Mouse (Mus musculus): ENCODE results near the gene Sh3glb2.

The Sh3glb2 gene

GRCm38 (mm10) chr2:30358533-30359531 is at the start of gene Sh3glb2:
Sh3glb2 (minus strand) TSS chr2:30359337.
- peak; percentile 40 for DNase-seq (ENCODE audit: low read depth, low spot score)

GRCm38 (mm10) chr2:30408452-30409100 is 49.4 kb upstream of the Sh3glb2 start:
- DNase-seq (ENCODE audit: low read depth, low spot score), result no peak

DNA sequence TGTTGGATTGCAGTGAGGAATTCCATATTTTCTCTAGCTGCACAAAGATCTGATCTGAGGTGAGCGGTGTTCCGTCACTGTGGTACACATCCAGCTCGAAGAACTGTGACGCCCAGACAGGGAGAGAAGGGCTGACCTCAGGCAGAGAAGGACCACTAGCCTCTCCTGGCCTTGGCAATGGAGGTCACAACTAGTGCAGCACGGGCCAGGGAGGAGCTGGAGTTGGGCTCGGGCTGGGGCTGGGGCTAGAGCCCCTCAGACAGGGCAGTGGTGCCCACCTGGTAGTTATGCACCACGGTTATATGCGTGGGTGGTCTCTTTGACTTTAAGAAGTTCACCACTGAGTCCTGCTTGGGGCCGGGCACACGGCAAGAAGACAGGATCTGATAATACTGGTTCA is 48.6 kb upstream of the Sh3glb2 start:
- no peak for DNase-seq (ENCODE audit: low read depth, low spot score)

DNA sequence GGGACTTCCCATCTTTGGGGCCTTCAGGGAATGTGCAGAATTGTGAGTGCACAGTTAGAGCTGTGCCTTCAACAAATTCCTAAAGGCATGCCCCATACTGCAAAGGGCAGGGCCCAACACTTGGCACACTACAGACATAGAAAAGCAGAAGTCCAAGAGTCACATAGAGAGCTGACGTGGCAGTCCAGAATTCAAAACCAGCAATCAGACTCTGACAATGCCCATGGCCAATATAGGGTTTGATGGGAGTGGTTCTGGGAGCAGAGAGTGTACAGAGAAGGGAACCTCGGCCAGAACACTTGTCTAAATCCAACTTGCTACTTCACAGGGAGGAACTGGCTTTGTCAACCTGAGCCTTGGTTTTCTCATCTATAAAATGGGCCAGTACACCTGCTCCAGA is 48.1 kb upstream of the Sh3glb2 start:
- no peak for DNase-seq (ENCODE audit: low read depth, low spot score)

DNA sequence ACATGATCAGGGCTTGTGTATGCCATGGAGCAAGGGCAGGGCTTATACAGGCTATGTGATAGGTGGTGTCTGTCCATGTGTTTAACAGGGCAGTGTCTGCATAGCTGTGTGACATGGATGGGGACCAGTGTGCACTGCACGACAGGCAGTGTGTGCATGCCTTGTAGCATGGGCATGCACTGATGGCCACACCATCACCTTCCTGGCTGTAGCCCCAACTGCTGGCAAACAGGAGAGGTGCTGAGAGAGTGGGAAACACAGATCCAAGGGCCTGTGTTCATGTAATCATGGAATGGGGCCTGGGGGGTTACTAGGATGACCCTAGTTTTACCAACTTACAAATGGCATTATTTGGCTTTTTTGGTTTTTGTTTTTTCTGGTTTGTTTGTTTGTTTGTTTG is 44.7 kb upstream of the Sh3glb2 start:
- no peak for DNase-seq (ENCODE audit: low read depth, low spot score)

DNA sequence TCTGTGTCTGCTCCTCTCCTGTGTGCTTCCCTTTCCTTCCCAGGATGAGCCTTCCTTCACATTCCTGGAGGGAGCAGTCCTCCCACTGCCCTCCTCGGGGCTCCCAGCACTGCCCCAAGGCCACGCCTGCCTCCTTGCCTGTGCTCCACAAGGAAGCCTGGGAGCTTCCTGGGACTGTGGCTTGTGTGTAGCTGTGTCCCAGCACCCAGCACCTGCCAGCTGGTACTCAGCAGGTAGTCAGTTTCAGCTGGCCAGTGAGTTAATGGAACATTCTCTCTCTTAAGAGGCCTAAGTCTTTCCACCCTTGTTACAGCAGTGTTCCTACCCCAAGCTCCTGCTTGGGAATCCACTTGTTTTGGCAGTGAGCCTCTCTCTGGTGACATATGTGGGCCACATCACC is 43.7 kb upstream of the Sh3glb2 start:
- no peak for DNase-seq (ENCODE audit: low read depth, low spot score)

GRCm38 (mm10) chr2:30402351-30402826 is 43.3 kb upstream of the Sh3glb2 start:
- DNase-seq (ENCODE audit: low read depth, low spot score), result no peak

GRCm38 (mm10) chr2:30401581-30401980 is 42.4 kb upstream of the Sh3glb2 start:
- DNase-seq (ENCODE audit: low read depth, low spot score), result no peak

DNA sequence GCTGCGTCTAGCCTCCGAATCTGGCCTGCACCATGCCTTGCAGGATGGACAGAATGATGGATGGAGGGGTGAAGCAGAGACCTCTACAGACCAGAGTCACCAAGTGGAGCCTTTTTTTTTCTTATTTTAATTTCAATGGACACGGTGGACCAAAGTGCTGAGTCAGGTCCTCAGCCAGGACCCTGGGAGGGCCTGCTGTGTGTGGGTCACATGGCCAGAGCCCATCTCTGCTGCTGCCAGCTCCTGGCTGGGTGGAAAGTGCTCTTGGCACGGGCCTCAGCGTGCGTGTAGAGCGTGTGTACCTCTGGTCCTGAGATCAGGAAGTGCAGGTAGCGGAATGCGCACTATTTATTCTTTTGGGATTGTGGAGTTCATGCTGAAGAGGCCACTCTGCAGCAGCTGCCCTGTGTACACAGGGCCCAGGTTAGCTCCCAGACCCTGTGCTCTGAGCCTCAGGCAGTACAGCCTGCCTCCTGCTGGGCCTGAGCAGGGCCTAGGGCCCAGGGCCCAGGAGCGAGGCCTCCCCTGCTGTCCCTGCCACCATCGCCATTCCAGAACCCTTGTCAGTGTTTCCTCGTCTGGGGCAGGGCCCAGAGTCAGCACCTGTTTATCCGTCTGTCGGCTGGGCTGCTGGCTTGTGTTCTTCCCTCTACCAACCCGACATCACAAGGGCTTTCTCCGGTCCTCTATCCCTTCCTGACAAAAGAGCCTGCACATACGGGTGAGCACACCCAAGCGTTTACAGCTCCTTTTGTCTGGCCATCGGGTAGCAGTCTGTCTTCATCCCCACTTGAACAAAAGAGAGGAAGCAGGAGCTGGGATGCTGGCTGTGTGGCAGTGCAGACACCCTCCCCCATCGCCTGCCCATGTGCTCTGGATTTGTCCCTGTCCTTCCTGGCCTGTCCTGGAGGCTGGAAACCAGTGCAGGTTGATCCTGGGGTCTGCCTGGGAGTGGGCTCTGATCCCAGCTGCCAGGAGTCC is 40.3 kb upstream of the Sh3glb2 start:
- no peak for DNase-seq (ENCODE audit: low read depth, low spot score)

- DNase-seq (ENCODE audit: low read depth, low spot score), result no peak
Observed at GRCm38 (mm10) chr2:30397986-30398512, 38.9 kb upstream of the Sh3glb2 start.

DNA sequence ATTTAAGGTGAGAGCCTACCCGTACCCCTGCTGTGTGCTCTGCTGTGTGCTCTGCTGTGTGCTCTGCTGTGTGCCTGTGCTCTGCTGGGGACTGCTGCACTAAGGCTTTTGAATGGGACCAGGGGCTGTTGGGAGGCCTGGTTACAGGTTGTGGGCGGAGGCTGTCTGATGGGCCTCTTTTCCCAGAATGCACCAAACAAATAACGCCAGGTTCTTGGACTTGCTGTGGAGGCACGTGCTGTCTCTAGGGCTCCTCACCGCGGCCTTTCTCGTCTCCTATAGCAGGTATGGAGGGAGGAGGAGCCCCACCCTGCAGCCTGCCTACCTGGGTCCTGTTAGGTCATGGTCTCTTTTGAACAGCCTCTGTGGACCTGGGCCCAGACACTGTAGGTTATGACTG is 37.1 kb upstream of the Sh3glb2 start:
- DNase-seq (ENCODE audit: low read depth, low spot score), result no peak

DNA sequence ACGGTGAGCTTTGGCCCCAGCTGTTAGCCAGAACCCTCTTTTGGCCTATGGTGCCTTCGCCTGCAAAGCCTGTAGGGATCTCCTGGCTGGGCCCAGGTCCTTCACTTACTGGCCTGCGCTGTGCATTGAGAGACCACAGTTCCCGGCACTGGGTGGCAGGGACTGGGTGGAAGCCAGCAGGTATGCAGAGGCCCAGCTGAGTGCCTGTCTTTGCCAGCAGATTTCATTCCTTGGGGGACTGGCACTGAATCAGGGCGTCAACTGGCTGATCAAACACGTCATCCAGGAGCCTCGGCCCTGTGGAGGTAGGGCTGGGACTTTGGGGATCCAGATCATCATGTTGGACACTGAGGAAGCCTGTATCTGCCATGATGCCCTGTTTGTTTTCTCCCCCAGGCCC is 36.6 kb upstream of the Sh3glb2 start:
- no peak for DNase-seq (ENCODE audit: low read depth, low spot score)

GRCm38 (mm10) chr2:30393370-30393656 is 34.2 kb upstream of the Sh3glb2 start:
- DNase-seq (ENCODE audit: low read depth, low spot score), result no peak

DNA sequence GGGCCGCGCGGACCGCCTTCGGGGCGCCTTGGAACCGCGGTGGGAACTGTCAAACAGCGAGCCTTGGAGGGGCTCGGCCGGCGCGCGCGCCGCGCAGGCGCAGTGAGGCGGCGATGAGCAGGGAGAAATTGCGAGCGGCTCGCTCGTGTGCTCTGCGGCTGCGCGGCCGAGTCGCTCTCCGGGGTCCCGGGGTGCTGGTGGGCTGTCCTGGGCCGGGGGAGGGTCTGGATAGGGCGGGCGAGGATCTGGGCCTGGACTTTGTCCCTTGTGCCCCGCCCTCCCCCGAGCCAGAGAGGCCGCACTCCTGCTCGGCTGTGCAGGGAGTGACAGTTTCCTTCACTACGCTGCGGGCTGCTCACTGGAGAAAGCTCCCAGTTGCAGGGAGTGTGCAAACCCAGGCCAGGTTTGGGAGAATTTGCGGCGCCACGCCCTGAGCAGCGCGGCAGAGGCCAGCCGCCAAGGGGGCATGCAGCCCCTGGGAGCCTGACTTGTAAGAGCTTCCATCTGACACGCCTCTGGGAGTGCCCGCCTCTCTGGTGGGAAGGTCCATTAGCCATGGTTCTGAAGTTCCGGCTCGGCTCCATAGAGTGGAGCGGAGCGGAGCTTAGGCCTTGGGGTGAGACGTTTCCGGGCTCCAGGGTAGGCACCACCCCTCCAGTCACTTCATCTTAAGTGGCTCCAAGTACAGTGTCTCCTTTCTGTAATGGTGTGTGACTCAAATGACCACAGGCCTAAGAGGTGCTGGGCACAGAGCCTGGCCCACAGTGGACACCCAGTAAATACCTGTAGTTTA is 33.6 kb upstream of the Sh3glb2 start:
- peak; percentile 82 for DNase-seq (ENCODE audit: low read depth, low spot score)

- DNase-seq (ENCODE audit: low read depth, low spot score), result peak; percentile 98
Observed at GRCm38 (mm10) chr2:30392114-30392576, 33.0 kb upstream of the Sh3glb2 start, which contains the start of gene Dolpp1. Dolpp1 (plus strand) TSS chr2:30392254.

- no peak for DNase-seq (ENCODE audit: low read depth, low spot score)
Observed at GRCm38 (mm10) chr2:30389000-30389399, 29.9 kb upstream of the Sh3glb2 start.

DNA sequence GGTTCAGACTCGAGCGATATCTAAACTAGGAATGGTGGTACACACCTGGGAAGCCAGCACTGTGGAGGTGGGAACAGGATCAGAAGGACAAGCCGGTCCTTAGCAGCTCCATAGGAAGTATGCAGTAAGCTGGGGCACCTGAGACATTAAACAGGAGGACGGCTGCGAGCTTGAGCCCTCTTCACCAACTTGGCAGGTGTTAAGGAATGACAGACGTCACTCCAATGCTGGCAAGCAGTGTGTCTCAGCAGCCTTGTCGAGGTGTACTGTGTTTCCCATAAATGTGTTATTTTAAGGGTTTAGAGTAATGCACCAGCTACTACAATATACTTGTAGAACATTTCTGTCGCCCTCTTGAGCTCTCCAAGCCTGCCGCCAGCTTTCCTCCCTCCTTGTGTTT is 27.8 kb upstream of the Sh3glb2 start:
- DNase-seq (ENCODE audit: low read depth, low spot score), result no peak

GRCm38 (mm10) chr2:30385591-30385990 is 26.5 kb upstream of the Sh3glb2 start:
- DNase-seq (ENCODE audit: low read depth, low spot score), result no peak

DNA sequence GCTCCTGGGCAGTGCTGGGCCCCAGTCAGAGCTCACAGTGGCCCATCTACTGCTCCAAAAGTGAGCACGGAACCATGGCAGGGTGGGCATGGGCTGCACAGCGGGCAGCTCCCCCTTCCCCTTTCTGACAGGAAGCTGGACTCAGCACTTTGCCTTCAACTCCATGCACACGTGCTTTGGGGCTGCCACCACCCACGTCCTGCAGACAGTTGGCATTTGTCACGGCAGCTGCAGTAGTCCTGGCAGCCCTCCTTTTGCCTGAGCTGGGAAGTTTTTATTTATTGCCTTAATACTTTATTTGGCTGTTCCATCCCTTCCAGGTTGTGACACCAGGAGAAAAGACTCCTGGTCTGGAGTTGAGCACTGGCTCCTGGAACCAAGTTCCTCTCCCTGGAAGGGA is 25.7 kb upstream of the Sh3glb2 start:
- no peak for DNase-seq (ENCODE audit: low read depth, low spot score)

DNA sequence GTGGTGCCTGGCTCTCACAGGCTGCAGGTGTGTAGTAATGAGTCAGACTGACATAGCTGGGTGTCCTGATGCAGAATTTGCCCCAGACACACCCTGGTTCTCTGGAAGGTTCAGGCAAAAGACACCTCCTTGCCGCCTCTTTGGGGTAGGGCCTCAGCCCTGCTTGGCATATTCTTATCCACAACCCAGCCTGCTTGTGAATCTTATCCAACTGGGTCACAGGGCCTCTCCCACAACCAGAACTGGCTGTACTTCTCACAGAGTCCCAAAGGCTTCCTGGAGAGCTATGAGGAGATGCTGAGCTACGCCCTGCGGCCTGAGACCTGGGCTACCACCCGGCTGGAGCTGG is 22.2 kb upstream of the Sh3glb2 start:
- no peak for DNase-seq (ENCODE audit: low read depth, low spot score)

Data from brain, embryonic 18.5 days (tissue).